Mouse (Mus musculus): Measurements from ENCODE around the gene Mafg. TPM values are rescaled to one million over a fixed set of nuclear protein-coding genes. Genes with fewer than 3 reads are reported as not detected.
A peak's percentile ranks its signal among the peaks of the same experiment; 100 is the strongest.
"Not testable (repeated sequence)": the region's sequence is repeated elsewhere in the genome, so short reads cannot be mapped to it uniquely, and the experiment has no call there.

The Mafg gene
- polyA plus RNA-seq, 1 experiment from 2014 or later: 36.0 TPM

DNA sequence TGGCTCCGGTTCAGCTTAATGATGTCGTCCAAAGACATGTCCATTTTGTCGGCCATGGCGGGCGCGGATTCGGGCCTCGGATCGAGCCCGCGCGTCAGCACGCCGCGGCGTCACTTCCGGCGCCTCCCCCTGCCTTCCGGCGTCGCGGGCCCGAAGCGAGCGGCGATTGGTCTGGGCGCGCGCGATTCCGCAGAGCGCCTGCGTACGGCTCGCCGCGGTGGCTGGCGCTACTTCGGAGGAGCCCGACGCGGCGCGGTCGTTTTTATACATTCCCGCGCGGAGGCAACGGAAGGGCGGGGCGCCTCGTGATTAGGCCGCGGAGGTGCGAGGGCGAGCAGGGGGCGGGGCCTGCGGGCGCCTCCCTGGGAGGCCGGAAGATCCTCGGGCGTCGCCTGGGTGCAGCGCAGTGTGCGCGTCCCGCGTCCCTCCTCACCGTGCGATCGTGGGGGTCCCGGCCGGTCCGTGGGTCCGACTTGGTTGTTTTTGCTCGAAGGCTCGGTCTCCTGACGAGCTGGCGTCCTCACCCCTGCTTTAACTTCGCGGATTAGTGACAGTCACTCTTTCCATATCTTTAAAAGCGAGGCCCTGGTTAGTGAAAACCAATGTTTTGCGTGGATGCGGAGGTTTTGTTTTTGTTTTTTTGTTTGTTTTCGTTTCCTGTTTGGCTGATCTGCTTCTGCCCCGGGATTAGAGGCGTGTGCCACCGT, 35.0 kb downstream of the Mafg start, which contains the start of the genes Alyref and Anapc11:
TSS of gene Alyref (minus strand) at position 83 of the 707 bp plus-strand sequence.
TSS of gene Anapc11 (plus strand) at position 139 of the 707 bp plus-strand sequence.
- peak within 1 kb of the TSS; percentile 98 for H3K9ac ChIP-seq
- H3K27ac ChIP-seq (replicated peaks): peak within 1 kb of the TSS; percentile 93
- WGBS: 1% methylated on average over 88 of the region's 88 CpGs
- H3K4me2 ChIP-seq: peak within 1 kb of the TSS; percentile 99
- H3K9me3 ChIP-seq: no peaks in the 10 kb centered on the region
- peaks cover 63% of the 10 kb centered on the region for H3K36me3 ChIP-seq
- H3K4me3 ChIP-seq: peak within 1 kb of the TSS; percentile 99
- H3K4me1 ChIP-seq (replicated peaks): peaks cover 34% of the 10 kb centered on the region
- peak; percentile 97 for ATAC-seq (ENCODE audit: low read depth)
- no peaks in the 10 kb centered on the region for H3K27me3 ChIP-seq

DNA sequence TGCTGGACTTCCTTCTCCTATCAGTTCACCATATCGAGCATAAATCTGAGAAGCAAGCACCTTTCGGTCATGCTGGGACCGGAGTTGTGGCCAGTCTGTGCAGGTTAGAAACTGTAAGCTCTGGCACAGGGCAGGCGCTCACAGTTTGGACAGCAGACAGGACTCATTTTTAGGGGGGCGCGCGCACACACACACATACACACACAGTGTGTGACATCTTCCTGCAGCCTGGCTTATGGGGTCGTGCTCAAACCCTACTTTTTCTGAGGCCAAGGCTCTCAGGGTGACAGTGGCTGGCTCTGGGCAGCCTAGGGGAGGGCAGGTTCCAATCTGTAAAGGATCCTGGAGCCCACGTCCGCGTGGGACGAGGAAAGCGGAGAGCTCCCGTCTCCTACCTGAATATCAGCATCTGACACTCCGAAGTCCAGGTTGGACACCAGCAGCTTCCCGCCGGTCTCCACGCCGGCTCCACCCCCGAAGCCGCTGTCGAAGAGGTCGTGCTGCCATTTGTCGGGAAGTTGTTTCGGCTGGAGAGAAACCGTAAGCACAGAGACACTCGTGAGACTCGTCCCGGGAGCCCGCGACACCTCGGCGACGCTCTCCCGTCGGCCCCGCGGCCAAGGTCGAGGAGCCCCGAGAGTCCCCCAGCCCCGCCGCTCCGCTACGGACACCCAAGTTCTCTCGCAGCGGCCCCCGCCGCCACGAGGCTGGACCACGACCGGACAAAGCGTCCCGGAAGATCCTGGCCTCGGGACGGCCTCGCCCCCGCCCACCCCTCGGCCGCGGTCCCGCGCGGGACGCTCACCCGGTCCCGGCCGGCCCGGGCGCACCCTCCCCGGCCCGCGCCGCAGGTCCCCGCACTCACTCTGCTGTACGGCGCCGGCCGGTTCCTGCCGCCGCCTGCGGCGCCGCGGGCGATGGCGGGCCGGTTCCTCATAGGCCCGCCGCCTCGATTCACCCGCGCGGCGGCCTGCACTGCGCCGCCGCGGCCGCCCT, 35.9 kb downstream of the Mafg start:
- Histone ChIP-seq H3K27ac (replicated peaks) (peak overlapping the region; percentile 93), H3K9me3 (no peaks in the 10 kb centered on the region), H3K9ac (peak overlapping the region; percentile 98), H3K36me3 (peaks cover 63% of the 10 kb centered on the region), H3K4me2 (peak overlapping the region; percentile 99), H3K27me3 (no peaks in the 10 kb centered on the region), H3K4me3 (peak overlapping the region; percentile 99), H3K4me1 (replicated peaks) (peaks cover 34% of the 10 kb centered on the region)
- ATAC-seq (ENCODE audit: low read depth): peak; percentile 71
- WGBS: 6% methylated on average over 92 of the region's 99 CpGs

DNA sequence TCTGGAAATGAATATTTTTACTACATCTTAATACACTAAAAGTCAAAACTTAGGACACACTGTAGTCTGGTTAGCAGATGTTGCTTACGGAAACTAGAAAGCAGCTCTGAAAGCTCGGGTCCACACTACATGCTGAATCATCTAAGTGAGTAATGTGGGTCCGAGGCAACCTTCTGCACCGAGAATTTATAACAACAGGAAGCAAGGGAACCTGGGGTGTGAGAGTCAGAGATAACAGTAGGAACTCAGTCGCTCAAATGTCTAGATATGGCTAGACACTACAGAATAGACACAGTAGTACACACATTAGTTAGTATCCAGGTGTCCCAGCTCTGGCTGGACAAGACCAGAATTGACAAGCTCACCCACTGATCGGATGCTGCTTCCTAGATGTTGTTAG, 44.9 kb downstream of the Mafg start:
- ATAC-seq (ENCODE audit: low read depth): no peak
- WGBS: 93% methylated on average over 6 of the region's 6 CpGs
- no peak overlapping the region for H3K4me3 ChIP-seq
- H3K9ac ChIP-seq: no peak overlapping the region
- no peaks in the 10 kb centered on the region for H3K27me3 ChIP-seq
- H3K4me2 ChIP-seq: no peak overlapping the region
- peaks cover 97% of the 10 kb centered on the region for H3K36me3 ChIP-seq
- H3K4me1 ChIP-seq (replicated peaks): no peaks in the 10 kb centered on the region
- H3K27ac ChIP-seq (replicated peaks): no peak overlapping the region
- H3K9me3 ChIP-seq: no peaks in the 10 kb centered on the region

DNA sequence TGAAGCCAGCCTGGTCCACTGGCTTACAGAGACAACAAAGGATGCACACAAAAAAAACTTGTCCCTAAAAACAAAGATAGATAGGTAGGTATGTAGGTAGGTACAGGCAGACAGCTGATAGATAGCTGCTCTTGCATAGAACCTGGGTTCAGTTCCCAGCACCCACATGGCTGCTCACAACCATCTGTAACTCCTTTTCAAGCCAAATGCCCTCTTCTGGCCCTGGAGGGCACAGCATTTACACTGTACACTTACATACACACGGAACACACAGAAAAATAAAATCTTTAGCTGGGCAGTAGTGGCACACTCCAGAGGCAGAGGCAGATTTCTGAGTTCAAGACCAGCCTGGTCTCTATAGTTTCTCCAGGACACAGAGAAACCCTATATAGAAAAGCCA, 49.5 kb downstream of the Mafg start:
- Histone ChIP-seq H3K4me3 (no peak overlapping the region), H3K27ac (replicated peaks) (no peak overlapping the region), H3K27me3 (no peaks in the 10 kb centered on the region), H3K4me1 (replicated peaks) (peaks cover 27% of the 10 kb centered on the region), H3K36me3 (peaks cover 60% of the 10 kb centered on the region), H3K9ac (no peak overlapping the region), H3K4me2 (no peak overlapping the region), H3K9me3 (no peaks in the 10 kb centered on the region)
- WGBS: 100% methylated on average over 1 of the region's 1 CpGs
- ATAC-seq (ENCODE audit: low read depth): no peak

DNA sequence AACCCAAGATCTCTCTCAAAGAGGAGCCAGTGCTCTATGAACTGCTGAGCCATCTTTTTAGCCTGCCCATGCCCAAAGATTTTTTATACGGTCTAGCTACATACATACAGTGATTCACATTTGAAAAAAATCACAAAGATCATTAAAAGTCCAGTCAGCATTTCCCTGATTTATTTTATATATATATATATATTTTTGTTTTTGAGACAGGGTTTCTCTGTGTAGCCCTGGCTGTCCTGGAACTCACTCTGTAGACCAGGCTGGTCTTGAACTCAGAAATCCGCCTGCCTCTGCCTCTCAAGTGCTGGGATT, 50.5 kb downstream of the Mafg start:
- not testable (repeated sequence) for ATAC-seq (ENCODE audit: low read depth); H3K27me3 ChIP-seq; H3K9ac ChIP-seq; H3K4me3 ChIP-seq; H3K4me2 ChIP-seq; H3K9me3 ChIP-seq
- peaks cover 35% of the 10 kb centered on the region for H3K4me1 ChIP-seq (replicated peaks)
- peaks cover 61% of the 10 kb centered on the region for H3K36me3 ChIP-seq
- H3K27ac ChIP-seq (replicated peaks): 0 out of 2 replicates have a peak overlapping the region, but pooled peaks have one; percentile 97
- WGBS: 84% methylated on average over 2 of the region's 2 CpGs

DNA sequence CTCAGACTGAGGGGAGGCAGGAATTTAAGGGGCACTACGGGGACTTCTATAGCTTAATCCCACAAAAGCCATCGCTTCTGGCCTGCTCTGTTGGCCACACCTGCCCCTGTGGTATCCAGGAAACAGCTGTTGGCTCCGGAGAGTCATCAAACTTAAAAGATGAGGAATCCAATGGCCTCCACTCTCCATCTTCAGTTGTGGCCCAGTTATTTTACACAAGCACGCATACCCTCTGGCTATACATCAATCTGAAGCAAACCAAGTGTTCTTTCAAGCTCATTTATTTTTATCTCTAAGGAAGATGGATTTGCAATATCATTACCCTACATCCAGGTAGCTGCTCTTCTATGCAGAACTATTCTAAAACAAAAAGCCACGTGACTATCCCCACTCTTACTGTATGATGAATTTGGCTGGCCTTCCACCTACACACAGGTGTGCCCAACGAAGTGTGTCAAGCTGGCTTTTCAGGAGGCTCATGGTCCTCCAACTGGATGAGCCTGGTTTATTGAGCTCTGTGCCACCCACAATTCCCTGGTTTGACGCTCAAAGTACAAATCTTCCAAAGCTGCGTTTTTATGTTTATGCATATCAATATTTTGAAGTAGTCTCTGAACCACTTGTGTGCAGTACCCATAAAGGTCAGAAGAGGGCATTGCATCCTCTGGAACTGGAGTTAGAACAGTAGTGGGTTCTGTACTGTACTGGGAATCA, 51.0 kb downstream of the Mafg start:
- peak overlapping the region; percentile 98 for H3K4me2 ChIP-seq
- H3K9me3 ChIP-seq: no peaks in the 10 kb centered on the region
- H3K4me3 ChIP-seq: peak overlapping the region; percentile 78
- H3K4me1 ChIP-seq (replicated peaks): peaks cover 35% of the 10 kb centered on the region
- no peak for ATAC-seq (ENCODE audit: low read depth)
- 66% methylated on average over 8 of the region's 8 CpGs for WGBS
- H3K27me3 ChIP-seq: no peaks in the 10 kb centered on the region
- H3K36me3 ChIP-seq: peaks cover 61% of the 10 kb centered on the region
- peak overlapping the region; percentile 97 for H3K9ac ChIP-seq
- H3K27ac ChIP-seq (replicated peaks): peak overlapping the region; percentile 97

DNA sequence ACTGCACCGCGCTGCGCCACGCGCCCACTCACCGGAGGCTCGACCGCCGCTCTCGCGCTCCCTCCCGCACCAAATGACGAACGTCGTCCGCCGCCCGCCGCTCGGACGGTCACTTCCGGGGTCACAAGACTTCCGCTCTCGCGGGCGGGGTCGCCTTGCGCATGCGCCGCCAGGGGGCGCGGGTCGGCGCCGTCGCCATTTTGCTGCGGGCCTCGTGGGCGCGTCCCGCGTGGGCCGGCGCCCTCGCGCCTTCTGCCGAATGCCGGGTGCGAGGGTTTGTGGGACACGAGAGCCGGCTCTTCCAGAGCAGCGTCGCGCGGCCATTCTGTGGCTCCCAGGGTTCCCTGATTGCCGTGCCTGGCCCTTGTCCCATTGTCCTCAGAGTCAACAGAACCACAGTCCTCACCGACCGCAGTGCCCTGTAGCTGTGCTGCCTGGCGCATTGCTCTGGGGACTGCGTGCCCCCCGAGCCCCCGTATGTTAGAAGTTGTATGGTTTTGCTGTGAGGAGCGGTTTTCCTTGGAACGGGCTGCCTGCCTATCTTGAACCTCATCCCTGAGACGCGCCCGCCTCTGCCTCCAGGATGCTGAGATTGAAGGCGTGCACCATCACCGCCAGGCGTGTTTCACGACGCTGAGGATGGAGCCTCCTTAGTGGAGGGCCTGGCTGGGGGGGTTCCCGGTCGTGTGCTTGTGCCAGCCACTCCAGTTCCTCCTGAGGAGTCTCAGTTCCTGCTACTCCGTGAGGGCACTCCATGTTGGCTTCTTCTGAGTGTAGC, 51.7 kb downstream of the Mafg start, which contains the start of gene Arhgdia:
TSS of gene Arhgdia (minus strand) at position 135 of the 778 bp plus-strand sequence.
- H3K27ac ChIP-seq (replicated peaks): peak within 1 kb of the TSS; percentile 97
- H3K9me3 ChIP-seq: no peaks in the 10 kb centered on the region
- H3K36me3 ChIP-seq: peaks cover 61% of the 10 kb centered on the region
- H3K4me1 ChIP-seq (replicated peaks): peaks cover 35% of the 10 kb centered on the region
- peak within 1 kb of the TSS; percentile 98 for H3K4me2 ChIP-seq
- H3K27me3 ChIP-seq: no peaks in the 10 kb centered on the region
- 6% methylated on average over 68 of the region's 75 CpGs for WGBS
- ATAC-seq (ENCODE audit: low read depth): peak; percentile 66
- H3K9ac ChIP-seq: peak within 1 kb of the TSS; percentile 97
- H3K4me3 ChIP-seq: peak within 1 kb of the TSS; percentile 78

DNA sequence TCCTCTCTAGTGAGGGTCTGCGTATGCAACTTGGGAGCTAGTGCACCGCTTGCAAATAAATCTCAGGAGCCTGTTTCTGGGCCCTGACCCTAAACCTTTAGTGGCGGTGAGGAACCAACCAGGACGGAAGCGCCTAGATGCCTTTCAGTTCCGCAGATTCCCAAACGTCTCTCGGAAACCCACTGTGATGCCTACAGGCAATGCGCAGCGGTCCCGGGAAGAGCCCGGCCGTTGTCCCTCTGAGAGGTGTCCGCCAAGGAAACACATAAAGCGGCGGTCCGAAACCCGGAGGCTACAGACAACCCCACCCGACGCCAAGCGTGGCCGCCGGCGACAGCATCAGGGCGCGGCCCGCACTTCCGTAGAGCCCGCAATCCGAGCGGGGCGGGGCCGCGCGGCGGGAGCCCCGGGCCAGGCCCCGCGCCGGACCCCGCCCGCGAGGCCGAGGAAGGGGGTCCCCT, 52.5 kb downstream of the Mafg start:
- under 1% methylated on average over 44 of the region's 44 CpGs for WGBS
- Histone ChIP-seq H3K27me3 (no peaks in the 10 kb centered on the region), H3K9ac (peak overlapping the region; percentile 97), H3K36me3 (peaks cover 54% of the 10 kb centered on the region), H3K4me2 (peak overlapping the region; percentile 98), H3K4me3 (peak overlapping the region; percentile 78), H3K4me1 (replicated peaks) (peaks cover 35% of the 10 kb centered on the region), H3K9me3 (no peaks in the 10 kb centered on the region), H3K27ac (replicated peaks) (peak overlapping the region; percentile 97)
- ATAC-seq (ENCODE audit: low read depth): peak; percentile 36; the same call in 1 of the 2 replicates

DNA sequence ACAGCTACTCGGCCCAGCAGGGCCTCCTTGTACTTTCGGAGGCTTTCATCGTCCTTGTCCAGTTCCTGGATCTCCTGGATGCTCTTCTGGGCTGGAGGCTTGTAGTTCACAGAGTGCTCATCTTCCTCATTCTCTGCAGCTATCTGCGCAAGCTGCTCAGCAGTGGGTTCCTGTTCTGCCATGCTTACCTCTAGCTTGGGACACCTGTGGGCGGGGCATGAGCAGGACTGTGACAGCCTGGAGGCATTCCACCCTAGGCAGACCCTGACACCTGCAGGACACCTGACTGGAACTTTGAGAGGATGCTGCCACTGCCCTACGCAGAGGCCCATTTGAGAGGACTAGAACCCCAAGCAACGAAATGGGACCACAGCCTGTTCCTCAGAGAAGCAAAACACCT, 53.2 kb downstream of the Mafg start:
- Histone ChIP-seq H3K4me3 (peak overlapping the region; percentile 78), H3K4me2 (peak overlapping the region; percentile 98), H3K36me3 (peaks cover 47% of the 10 kb centered on the region), H3K4me1 (replicated peaks) (peaks cover 35% of the 10 kb centered on the region), H3K9ac (peak overlapping the region; percentile 97), H3K27me3 (no peaks in the 10 kb centered on the region), H3K9me3 (no peaks in the 10 kb centered on the region), H3K27ac (replicated peaks) (peak overlapping the region; percentile 97)
- ATAC-seq (ENCODE audit: low read depth): no peak
- 63% methylated on average over 7 of the region's 7 CpGs for WGBS

DNA sequence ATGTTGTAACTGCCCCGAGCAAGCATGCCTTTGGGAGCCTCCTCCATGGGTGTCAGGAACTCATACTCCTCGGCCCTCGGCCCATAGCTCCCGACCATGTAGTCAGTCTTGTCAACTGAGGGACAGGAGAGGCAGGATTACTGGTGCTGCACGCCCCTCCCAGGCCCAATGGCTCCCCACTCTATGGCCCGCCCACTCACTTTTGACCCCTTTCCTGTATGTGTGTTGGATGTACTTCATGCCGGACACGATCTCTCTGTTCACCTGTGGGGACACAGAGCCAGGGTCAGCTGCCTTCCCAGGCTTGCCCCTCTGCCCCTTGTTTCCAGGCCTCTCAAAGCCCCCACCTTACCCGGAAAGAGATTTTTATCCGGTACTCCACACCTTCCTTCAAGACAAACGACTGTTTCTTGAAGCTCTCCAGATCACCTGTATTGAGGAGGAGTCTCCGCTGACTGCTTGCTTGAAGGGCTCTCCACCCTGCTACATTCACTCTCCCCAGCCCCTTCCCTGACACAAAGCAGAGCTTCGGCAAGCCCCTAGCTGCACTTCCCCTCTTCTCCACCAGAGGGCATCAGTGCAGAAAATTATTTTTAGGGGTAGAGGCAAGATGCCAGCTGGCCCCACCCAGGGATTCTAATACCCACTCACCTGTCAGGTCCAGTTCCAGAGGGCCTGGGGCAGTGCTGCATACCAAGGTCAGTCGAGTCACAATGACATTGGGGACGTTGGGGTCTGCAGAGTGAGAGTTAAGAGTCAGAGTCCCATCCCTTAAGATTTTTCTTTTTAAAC, 53.9 kb downstream of the Mafg start:
- Histone ChIP-seq H3K9me3 (no peaks in the 10 kb centered on the region), H3K4me1 (replicated peaks) (peaks cover 40% of the 10 kb centered on the region), H3K27me3 (no peaks in the 10 kb centered on the region), H3K27ac (replicated peaks) (peak overlapping the region; percentile 97; the same call in 1 of the 2 replicates), H3K9ac (peak overlapping the region; percentile 97), H3K4me3 (peak overlapping the region; percentile 78), H3K36me3 (peaks cover 40% of the 10 kb centered on the region), H3K4me2 (peak overlapping the region; percentile 98)
- ATAC-seq (ENCODE audit: low read depth): no peak
- 72% methylated on average over 15 of the region's 15 CpGs for WGBS
